Mouse (Mus musculus) ES-Bruce4 (cell line): ENCODE results near the gene Fdxacb1.

ENCODE experiments used
- CTCF ChIP-seq: IDR thresholded peaks from one replicate; pipeline ENCODE4 v1.8.1; 2011; ENCODE audit warnings: low read depth, low read length
- POLR2A ChIP-seq: IDR thresholded peaks from one replicate; pipeline ENCODE4 v1.8.1; 2011; ENCODE audit warnings: low read length; ENCODE audit not compliant: insufficient read depth

GRCm38 (mm10) chr9:50809146-50809545, 41.1 kb downstream of the Fdxacb1 start:
- TF ChIP-seq CTCF (no peak), POLR2A (no peak)
